Mouse (Mus musculus): ENCODE results near the gene Dpf1. TPM values are rescaled to one million over a fixed set of nuclear protein-coding genes. Genes with fewer than 3 reads are reported as not detected.

Gene Dpf1
- polyA plus RNA-seq, 1 experiment from 2014 or later: 1.2 TPM

- H3K27me3 ChIP-seq (ENCODE audit: control insufficient read depth, insufficient read depth, low read depth, low read length): no peaks in the 10 kb centered on the region
- no peak overlapping the region for H3K4me2 ChIP-seq (ENCODE audit: low read depth, low read length)
- H3K27ac ChIP-seq (ENCODE audit: low read length): no peak overlapping the region
- no peaks in the 10 kb centered on the region for H3K36me3 ChIP-seq (ENCODE audit: control insufficient read depth, insufficient read depth)
- H3K4me1 ChIP-seq (ENCODE audit: control insufficient read depth, low read depth, low read length): peaks cover 32% of the 10 kb centered on the region
- WGBS (ENCODE audit: insufficient replicate concordance): 54% methylated on average over 13 of the region's 13 CpGs
- H3K4me3 ChIP-seq (ENCODE audit: low read depth, low read length): no peak overlapping the region
- ATAC-seq (ENCODE audit: low read depth): no peak
- no peaks in the 10 kb centered on the region for H3K9me3 ChIP-seq (replicated peaks; ENCODE audit: control insufficient read depth, low read length)
- no peak overlapping the region for H3K9ac ChIP-seq (ENCODE audit: low read depth, low read length)
Observed at GRCm38 (mm10) chr7:29314844-29315628, 11.3 kb downstream of the Dpf1 start.

DNA sequence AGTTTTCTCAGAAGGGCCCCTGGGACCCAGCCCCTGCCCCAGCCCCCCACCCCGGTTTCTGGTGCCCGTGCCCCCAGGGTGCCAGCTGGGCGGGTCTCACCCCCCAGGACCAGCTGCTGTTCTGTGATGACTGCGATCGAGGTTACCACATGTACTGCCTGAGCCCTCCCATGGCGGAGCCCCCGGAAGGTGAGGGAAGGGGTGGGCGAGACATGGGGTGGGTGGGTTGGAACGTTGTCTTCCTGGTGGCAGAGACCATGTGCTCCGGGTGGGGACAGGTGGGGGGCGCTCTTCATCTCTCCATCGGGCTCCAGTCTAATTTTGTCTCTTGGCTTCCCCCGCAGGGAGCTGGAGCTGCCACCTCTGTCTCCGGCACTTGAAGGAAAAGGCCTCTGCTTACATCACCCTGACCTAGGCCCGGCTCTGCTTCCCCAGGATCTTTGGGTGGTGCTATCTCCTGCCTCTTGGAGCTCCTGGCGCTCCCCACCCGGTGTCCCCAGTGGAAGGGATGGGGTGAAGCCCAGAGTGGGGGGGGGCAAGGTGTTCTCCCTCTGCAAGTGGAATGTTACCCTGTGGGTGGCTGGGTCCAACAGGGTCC lies 12.5 kb downstream of the Dpf1 start:
- H3K9ac ChIP-seq (ENCODE audit: low read depth, low read length): no peak overlapping the region
- ATAC-seq (ENCODE audit: low read depth): no peak
- 62% methylated on average over 17 of the region's 17 CpGs for WGBS (ENCODE audit: insufficient replicate concordance)

DNA sequence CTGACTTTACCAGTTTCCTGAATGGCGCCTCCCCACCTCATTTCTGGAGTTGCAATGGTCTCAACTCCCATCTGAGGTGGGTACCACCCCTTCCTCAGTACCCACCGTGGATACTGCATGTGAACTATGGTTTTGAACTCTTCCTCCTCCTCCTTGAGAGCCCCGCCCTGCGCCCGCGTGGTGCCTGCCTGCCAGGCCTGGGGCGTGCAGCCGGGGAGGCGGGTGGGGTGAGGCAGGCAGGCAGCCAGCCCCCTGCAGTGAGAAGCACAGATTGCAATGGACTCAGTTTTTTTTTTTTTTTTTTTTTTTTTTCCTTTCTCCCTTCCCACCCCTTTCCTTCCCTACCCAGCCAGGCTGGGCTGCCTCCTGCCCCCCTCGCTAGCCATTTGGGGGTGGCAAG lies 13.2 kb downstream of the Dpf1 start:
- H3K4me1 ChIP-seq (ENCODE audit: control insufficient read depth, low read depth, low read length): peaks cover 33% of the 10 kb centered on the region
- H3K9me3 ChIP-seq (replicated peaks; ENCODE audit: control insufficient read depth, low read length): no peaks in the 10 kb centered on the region
- H3K9ac ChIP-seq (ENCODE audit: low read depth, low read length): no peak overlapping the region
- no peak overlapping the region for H3K4me2 ChIP-seq (ENCODE audit: low read depth, low read length)
- no peaks in the 10 kb centered on the region for H3K27me3 ChIP-seq (ENCODE audit: control insufficient read depth, insufficient read depth, low read depth, low read length)
- H3K36me3 ChIP-seq (ENCODE audit: control insufficient read depth, insufficient read depth): no peaks in the 10 kb centered on the region
- no peak for ATAC-seq (ENCODE audit: low read depth)
- H3K27ac ChIP-seq (ENCODE audit: low read length): no peak overlapping the region
- 15% methylated on average over 10 of the region's 10 CpGs for WGBS (ENCODE audit: insufficient replicate concordance)
- no peak overlapping the region for H3K4me3 ChIP-seq (ENCODE audit: low read depth, low read length)

More for the DNA sequence above, 12.5 kb downstream of the Dpf1 start:
- Histone ChIP-seq H3K4me2 (ENCODE audit: low read depth, low read length) (no peak overlapping the region), H3K27ac (ENCODE audit: low read length) (no peak overlapping the region), H3K36me3 (ENCODE audit: control insufficient read depth, insufficient read depth) (no peaks in the 10 kb centered on the region), H3K27me3 (ENCODE audit: control insufficient read depth, insufficient read depth, low read depth, low read length) (no peaks in the 10 kb centered on the region), H3K4me1 (ENCODE audit: control insufficient read depth, low read depth, low read length) (peaks cover 33% of the 10 kb centered on the region), H3K4me3 (ENCODE audit: low read depth, low read length) (no peak overlapping the region), H3K9me3 (replicated peaks; ENCODE audit: control insufficient read depth, low read length) (no peaks in the 10 kb centered on the region)

DNA sequence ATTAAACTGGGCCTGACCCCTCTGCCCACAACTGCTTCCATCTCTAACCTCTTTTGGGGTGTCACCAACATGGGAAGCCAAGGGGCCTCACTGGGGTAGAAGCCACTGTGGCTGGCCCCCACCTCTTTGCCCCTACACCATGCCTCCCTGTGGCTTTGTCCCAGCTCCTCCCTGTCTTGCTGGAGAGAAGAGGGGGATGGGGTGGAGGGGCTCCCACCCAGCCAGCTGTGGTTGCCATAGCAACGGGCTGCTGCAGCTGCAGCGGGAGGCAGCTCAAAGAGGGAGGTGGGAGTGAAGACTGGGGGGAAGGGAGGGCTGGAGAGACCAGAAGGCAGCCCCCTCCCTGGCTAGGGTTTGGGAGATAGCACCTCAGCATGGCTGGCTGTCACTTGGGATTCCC lies 13.8 kb downstream of the Dpf1 start:
- no peak for ATAC-seq (ENCODE audit: low read depth)
- 8% methylated on average over 2 of the region's 2 CpGs for WGBS (ENCODE audit: insufficient replicate concordance)
- Histone ChIP-seq H3K27ac (ENCODE audit: low read length) (no peak overlapping the region), H3K9me3 (replicated peaks; ENCODE audit: control insufficient read depth, low read length) (no peaks in the 10 kb centered on the region), H3K9ac (ENCODE audit: low read depth, low read length) (no peak overlapping the region), H3K36me3 (ENCODE audit: control insufficient read depth, insufficient read depth) (no peaks in the 10 kb centered on the region), H3K4me2 (ENCODE audit: low read depth, low read length) (no peak overlapping the region), H3K4me3 (ENCODE audit: low read depth, low read length) (no peak overlapping the region), H3K27me3 (ENCODE audit: control insufficient read depth, insufficient read depth, low read depth, low read length) (no peaks in the 10 kb centered on the region), H3K4me1 (ENCODE audit: control insufficient read depth, low read depth, low read length) (peaks cover 33% of the 10 kb centered on the region)

- Histone ChIP-seq H3K27me3 (ENCODE audit: control insufficient read depth, insufficient read depth, low read depth, low read length) (no peaks in the 10 kb centered on the region), H3K4me1 (ENCODE audit: control insufficient read depth, low read depth, low read length) (peaks cover 33% of the 10 kb centered on the region), H3K9me3 (replicated peaks; ENCODE audit: control insufficient read depth, low read length) (no peaks in the 10 kb centered on the region), H3K27ac (ENCODE audit: low read length) (no peak overlapping the region), H3K9ac (ENCODE audit: low read depth, low read length) (0 out of 2 replicates have a peak overlapping the region, but pooled peaks have one; percentile 12), H3K4me2 (ENCODE audit: low read depth, low read length) (peak overlapping the region; percentile 49), H3K4me3 (ENCODE audit: low read depth, low read length) (no peak overlapping the region; the same call in 1 of the 2 replicates), H3K36me3 (ENCODE audit: control insufficient read depth, insufficient read depth) (no peaks in the 10 kb centered on the region)
- WGBS (ENCODE audit: insufficient replicate concordance): 3% methylated on average over 18 of the region's 18 CpGs
- ATAC-seq (ENCODE audit: low read depth): peak; percentile 19
Observed at GRCm38 (mm10) chr7:29318115-29318911, 14.6 kb downstream of the Dpf1 start.

GRCm38 (mm10) chr7:29319337-29320307 lies 15.9 kb downstream of the Dpf1 start:
- no peak overlapping the region for H3K9ac ChIP-seq (ENCODE audit: low read depth, low read length)
- no peaks in the 10 kb centered on the region for H3K9me3 ChIP-seq (replicated peaks; ENCODE audit: control insufficient read depth, low read length)
- no peaks in the 10 kb centered on the region for H3K36me3 ChIP-seq (ENCODE audit: control insufficient read depth, insufficient read depth)
- no peak overlapping the region for H3K27ac ChIP-seq (ENCODE audit: low read length)
- peak overlapping the region; percentile 49; the same call in 1 of the 2 replicates for H3K4me2 ChIP-seq (ENCODE audit: low read depth, low read length)
- no peaks in the 10 kb centered on the region for H3K27me3 ChIP-seq (ENCODE audit: control insufficient read depth, insufficient read depth, low read depth, low read length)
- WGBS (ENCODE audit: insufficient replicate concordance): 11% methylated on average over 19 of the region's 19 CpGs
- H3K4me1 ChIP-seq (ENCODE audit: control insufficient read depth, low read depth, low read length): peaks cover 33% of the 10 kb centered on the region
- peak; percentile 12; the same call in 1 of the 2 replicates for ATAC-seq (ENCODE audit: low read depth)
- H3K4me3 ChIP-seq (ENCODE audit: low read depth, low read length): peak overlapping the region; percentile 11; the same call in 1 of the 2 replicates

GRCm38 (mm10) chr7:29327087-29327486 lies 23.3 kb downstream of the Dpf1 start:
- H3K36me3 ChIP-seq (ENCODE audit: control insufficient read depth, insufficient read depth): no peaks in the 10 kb centered on the region; the same call in 1 of the 2 replicates
- ATAC-seq (ENCODE audit: low read depth): no peak

DNA sequence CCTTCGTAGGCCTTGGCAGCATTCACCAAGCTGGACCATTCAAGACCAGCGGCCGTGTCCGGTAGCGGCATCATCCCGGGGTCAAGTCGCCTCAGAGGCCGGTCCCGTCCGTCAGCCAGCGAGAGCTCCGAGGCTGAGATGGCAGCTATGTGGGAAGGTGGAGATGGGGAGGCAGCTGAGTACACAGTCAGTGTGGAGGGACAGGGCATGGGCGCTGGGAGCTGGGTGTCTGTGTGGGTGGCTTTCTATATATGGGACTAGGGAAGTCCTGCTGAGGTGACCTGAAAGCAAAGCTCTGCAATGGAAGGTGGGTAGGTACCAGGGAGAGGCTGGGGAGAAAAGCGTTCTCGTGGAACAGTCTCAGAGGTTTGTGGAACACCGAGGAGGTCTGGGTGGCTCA lies 25.2 kb downstream of the Dpf1 start:
- Histone ChIP-seq H3K4me1 (ENCODE audit: control insufficient read depth, low read depth, low read length) (peaks cover 3% of the 10 kb centered on the region), H3K27me3 (ENCODE audit: control insufficient read depth, insufficient read depth, low read depth, low read length) (no peaks in the 10 kb centered on the region), H3K9ac (ENCODE audit: low read depth, low read length) (no peak overlapping the region), H3K4me3 (ENCODE audit: low read depth, low read length) (no peak overlapping the region), H3K36me3 (ENCODE audit: control insufficient read depth, insufficient read depth) (no peaks in the 10 kb centered on the region; the same call in 1 of the 2 replicates), H3K27ac (ENCODE audit: low read length) (no peak overlapping the region), H3K4me2 (ENCODE audit: low read depth, low read length) (no peak overlapping the region), H3K9me3 (replicated peaks; ENCODE audit: control insufficient read depth, low read length) (no peaks in the 10 kb centered on the region)
- ATAC-seq (ENCODE audit: low read depth): no peak
- 83% methylated on average over 16 of the region's 16 CpGs for WGBS (ENCODE audit: insufficient replicate concordance)

More at GRCm38 (mm10) chr7:29327087-29327486, 23.3 kb downstream of the Dpf1 start:
- H3K27ac ChIP-seq (ENCODE audit: low read length): no peak overlapping the region
- WGBS (ENCODE audit: insufficient replicate concordance): 79% methylated on average over 6 of the region's 6 CpGs
- no peaks in the 10 kb centered on the region for H3K4me1 ChIP-seq (ENCODE audit: control insufficient read depth, low read depth, low read length)
- no peak overlapping the region for H3K4me3 ChIP-seq (ENCODE audit: low read depth, low read length)
- H3K9ac ChIP-seq (ENCODE audit: low read depth, low read length): no peak overlapping the region
- no peaks in the 10 kb centered on the region for H3K9me3 ChIP-seq (replicated peaks; ENCODE audit: control insufficient read depth, low read length)
- no peaks in the 10 kb centered on the region for H3K27me3 ChIP-seq (ENCODE audit: control insufficient read depth, insufficient read depth, low read depth, low read length)
- H3K4me2 ChIP-seq (ENCODE audit: low read depth, low read length): no peak overlapping the region

Measured in liver, embryonic 16.5 days (tissue).